Mouse (Mus musculus) left cerebral cortex, adult 9 months (tissue): ENCODE measurements around the gene Vps37d.
"Not testable (repeated sequence)": the region's sequence is repeated elsewhere in the genome, so short reads cannot be mapped to it uniquely, and the experiment has no call there.

ENCODE experiments used
- DNase-seq, 2 experiments: peaks; one replicate each; pipeline ENCODE4 v3.0.0; 2022; ENCODE audit warnings: low spot score in 2 of 2

Vps37d gene

DNA sequence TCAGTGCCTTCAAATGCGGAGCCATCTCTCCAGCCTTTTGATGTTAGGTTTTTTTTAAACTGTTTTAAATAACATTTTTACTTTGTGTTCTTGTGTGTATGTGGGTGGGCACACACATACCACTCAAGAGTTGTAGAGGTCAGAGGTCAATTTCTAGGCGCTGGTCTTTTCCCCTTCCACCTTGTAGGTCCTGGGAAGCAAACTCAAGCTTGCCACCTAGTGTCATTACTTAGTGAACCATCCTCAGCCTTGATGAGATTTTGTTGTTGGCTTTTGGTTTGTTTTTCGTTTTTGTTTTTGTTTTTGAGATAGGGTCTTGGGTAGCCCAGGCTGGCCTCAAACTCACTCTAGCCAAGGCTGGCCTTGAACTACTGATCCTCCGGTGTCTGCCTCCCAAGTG, 2.4 kb downstream of the Vps37d start:
- DNase-seq = no peak

DNA sequence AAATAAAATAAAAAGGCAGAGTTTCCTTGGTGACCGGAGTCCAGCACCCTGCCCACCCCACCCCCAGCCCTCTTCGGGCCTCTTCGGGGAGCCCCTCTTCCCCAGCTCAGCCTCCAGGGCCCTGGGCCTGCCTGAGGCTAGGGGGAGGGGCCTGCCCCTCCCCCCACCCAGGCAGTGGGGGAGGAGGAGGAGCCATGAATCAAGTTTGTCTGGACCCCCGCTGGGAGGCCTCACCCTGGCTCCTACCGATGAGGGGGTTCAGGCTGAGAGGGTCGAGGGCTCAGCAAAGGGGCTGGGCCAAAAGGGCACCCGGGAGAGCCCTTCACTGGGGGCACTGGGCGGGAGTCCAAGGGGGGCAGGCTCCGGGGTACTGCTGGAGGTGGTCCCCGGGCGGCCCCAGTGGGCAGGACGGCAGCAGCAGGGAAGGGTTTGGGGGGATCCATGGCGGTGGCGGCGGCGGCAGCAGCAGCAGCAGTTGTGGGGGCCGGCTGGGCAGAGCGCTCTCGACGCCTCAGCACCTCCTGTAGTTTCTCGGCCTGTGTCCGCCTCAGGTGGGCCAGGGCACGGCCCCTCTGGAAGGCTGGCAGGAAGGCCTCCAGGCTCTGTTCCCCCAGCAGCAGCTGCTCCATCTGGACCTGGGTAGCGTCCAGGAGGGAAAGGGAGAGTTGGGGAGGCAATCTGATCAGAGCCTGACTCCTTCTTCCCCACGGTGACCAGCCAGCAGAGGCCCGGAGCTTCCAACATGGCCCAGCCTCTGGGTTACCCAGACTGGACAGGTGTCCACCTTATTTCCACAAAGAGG, 4.5 kb downstream of the Vps37d start:
- DNase-seq = no peak

DNA sequence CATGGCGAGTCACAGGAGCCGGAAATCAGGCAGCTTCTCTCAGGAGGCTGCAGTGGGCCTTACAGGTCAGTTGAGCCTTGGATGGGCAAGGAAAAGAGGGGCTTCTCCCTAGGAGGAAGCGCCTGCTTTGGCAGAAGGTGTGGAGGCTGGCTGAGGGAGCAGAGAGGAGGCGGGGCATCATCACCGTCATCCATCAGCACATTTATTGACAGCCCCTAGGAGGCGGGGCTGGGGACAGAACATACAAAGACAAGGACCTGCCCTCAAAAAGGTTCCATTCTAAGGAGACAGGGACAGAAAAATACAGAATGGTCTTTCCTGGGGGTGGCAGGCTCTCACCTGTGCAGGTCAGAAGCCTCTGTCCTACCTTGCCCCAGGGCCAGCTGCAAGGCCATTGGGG, 5.3 kb downstream of the Vps37d start:
- DNase-seq = no peak

DNA sequence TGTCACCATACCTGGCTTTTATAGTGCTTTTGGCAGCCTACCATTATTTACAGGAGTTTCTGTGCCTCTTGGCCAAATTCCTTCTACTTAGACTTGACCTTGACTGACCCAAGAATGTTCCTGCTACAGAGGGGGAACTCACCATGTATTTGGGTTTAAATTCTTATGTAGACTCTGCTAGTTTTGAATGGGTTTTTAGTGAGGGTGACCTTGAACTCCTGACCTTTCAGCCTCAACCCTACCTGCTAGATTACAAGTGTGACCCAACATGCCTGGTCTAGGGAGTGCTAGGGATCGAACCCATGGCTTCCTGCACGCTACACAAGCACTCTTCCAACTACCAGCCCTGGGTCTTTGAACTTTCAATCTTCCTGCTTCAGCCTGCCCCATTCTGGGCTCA, 6.0 kb downstream of the Vps37d start:
- no peak for DNase-seq

DNA sequence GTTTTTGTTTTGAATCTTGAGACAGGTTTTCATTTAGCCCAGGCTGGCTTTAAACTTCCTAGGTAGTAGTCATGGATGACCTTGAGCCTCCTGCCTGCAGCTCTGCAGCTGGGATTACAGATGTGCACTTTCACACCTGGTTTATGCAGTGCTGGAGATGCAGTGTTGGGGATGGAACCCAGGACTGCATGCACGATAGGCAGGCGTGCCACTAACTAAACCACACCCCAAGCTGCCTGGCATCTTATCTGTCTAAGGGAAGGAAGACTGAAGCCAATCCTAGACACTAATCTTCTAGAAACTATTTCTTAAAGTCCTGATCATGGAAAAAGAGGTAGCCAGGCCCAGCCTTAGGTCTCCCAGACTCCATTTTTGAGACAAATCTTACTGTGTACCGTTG, 7.6 kb downstream of the Vps37d start:
- no peak for DNase-seq

- DNase-seq = no peak
These were observed 12.1 kb downstream of the Vps37d start for GRCm38 (mm10) chr5:135066008-135066407.

GRCm38 (mm10) chr5:135064909-135065446, 13.1 kb downstream of the Vps37d start, which contains the start of gene Bud23:
Gene Bud23, minus strand, starts transcription at chr5:135064959.
- DNase-seq = not testable (repeated sequence)

DNA sequence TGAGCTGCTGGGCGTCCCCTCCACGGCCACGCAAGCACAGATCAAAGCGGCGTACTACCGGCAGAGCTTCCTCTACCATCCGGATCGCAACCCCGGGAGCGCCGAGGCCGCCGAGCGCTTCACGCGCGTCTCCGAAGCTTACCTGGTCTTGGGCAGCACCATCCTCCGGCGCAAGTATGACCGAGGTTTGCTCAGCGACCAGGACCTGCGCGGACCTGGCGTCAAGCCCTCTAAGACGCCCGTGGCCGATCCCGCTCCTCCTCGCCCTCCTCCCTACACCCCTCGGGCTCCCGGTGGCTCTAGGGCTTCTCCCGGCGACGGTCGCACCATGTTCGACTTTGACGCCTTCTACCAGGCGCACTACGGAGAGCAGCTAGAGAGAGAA, 13.7 kb downstream of the Vps37d start:
- DNase-seq = no peak

GRCm38 (mm10) chr5:135063629-135064381, 14.3 kb downstream of the Vps37d start, which contains the start of gene Dnajc30:
Gene Dnajc30, plus strand, starts transcription at chr5:135064202.
- DNase-seq = peak; percentile 95 to 98

GRCm38 (mm10) chr5:135053356-135053755, 24.7 kb downstream of the Vps37d start:
- DNase-seq = no peak

DNA sequence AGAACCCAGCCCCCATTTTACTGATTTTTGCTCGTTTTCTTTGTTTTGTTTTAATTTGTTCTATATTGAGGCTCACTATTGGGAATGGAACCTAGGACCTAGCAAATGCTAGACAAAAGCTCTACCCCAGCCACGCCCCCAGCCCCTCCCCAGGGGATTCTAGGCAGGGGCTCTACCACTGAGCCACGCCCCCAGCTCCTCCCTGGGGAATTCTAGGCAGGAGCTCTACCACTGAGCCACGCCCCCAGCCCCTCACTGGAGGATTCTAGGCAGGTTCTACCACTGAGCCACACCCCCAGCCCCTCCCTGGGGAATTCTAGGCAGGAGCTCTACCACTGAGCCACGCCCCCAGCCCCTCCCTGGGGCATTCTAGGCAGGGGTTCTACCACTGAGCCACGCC, 28.8 kb downstream of the Vps37d start:
- not testable (repeated sequence) for DNase-seq

- no peak for DNase-seq
These were observed 29.5 kb downstream of the Vps37d start for GRCm38 (mm10) chr5:135048539-135048938.

DNA sequence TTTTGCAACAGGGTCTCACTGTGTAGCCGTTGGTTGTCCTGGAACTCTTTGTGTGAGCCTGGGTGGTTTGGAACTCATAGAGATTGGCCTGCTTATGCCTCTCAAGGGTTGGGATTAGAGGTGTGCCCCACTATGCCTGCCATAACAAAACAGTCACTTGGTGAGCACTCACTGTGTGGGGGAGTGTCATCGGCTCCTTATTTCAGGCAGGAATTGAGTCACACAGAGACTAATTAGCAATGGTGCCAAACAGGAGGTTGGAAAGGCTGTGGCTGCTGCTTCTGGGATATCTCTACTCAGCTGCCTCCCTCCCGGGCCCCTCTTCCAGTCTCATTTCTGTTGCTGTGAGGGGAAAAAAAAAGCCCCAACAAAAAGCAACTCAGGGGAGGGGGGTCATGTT, 33.5 kb downstream of the Vps37d start:
- peak in 1 of 2 experiments; percentile 46 for DNase-seq

DNA sequence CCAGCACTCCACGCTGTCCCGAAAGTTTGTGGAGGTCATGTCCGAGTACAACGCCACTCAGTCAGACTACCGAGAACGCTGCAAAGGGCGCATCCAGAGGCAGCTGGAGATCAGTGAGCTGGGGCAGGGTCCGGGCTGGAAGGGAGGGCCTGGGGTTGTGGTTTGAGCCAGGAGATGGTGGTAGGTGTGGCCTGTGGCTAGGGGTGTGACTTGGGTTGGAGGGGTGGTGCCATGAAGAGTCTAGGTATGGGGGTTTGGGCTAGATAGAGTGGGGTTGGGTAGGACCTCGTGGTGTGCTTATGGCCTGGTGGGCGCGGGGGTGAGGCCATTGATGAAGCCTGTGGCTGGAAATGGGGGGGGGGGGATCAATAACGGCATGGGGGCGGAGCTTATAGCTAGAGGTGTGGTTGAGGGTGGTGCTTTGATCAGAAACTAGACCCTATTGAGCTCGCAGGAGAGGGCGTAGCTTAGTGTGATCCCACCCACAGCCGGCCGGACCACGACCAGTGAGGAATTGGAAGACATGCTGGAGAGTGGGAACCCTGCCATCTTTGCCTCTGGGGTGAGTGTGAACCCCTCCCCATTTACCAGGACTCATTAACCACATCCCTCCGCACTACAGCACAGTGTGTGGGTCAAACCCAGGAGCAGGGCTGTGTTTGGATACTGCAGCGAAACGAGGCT, 35.8 kb downstream of the Vps37d start:
- no peak for DNase-seq

- DNase-seq = peak in 1 of 2 experiments; percentile 69
These were observed 37.3 kb downstream of the Vps37d start for GRCm38 (mm10) chr5:135040777-135041176.

GRCm38 (mm10) chr5:135040059-135040458, 38.0 kb downstream of the Vps37d start:
- peak in 1 of 2 experiments; percentile 53 for DNase-seq

- peak in 1 of 2 experiments; percentile 42 for DNase-seq
These were observed 38.5 kb downstream of the Vps37d start for GRCm38 (mm10) chr5:135039541-135039940.

GRCm38 (mm10) chr5:135037946-135038345, 40.1 kb downstream of the Vps37d start:
- DNase-seq = no peak

- peak in 1 of 2 experiments; percentile 79 for DNase-seq
These were observed 42.3 kb downstream of the Vps37d start for GRCm38 (mm10) chr5:135035608-135036359.

GRCm38 (mm10) chr5:135034593-135034992, 43.5 kb downstream of the Vps37d start:
- no peak for DNase-seq

DNA sequence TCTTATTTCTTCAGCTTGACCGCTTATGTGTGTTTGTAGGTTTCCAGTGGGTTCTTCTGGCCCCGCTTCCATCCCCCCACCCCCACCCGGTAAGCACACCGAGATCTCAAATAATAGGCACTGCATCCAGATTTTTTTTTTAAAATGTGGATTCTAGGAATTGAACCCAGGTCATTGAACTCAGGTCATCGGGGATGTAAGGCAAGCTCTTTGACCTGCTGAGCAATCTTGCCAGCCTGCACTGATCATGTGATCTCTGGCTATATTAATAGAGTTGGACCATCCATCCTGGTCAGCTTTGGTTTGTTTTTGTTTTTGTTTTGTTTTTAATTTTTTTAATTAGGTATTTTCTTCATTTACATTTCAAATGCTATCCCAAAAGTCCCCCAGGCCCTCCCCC, 45.5 kb downstream of the Vps37d start:
- no peak for DNase-seq
